Mouse (Mus musculus) bone marrow, adult 2 months (tissue): ENCODE measurements at regions not wholly inside any gene's neighbourhood (a gene's known extent, or its start where the extent isn't known, plus 50 kb on each side); places are given as distances from the start of the nearest gene placed in this dataset.

Source experiments
- CTCF ChIP-seq: fragments of 200-500 bp; IDR thresholded peaks from 2 replicates; pipeline ENCODE4 v1.5.1; 2011; ENCODE audit warnings: low read length, control low read depth; ENCODE audit not compliant: control insufficient read depth, insufficient read depth
- POLR2A ChIP-seq: fragments of 200-500 bp; IDR thresholded peaks from 2 replicates; pipeline ENCODE4 v1.6.1; 2011; ENCODE audit warnings: low read depth, mild to moderate bottlenecking, control low read depth, low read length, borderline replicate concordance; ENCODE audit not compliant: control insufficient read depth

GRCm38 (mm10) chr15:63532337-63533055, 312.5 kb downstream of the Gsdmc2 start:
- no peak for TF ChIP-seq CTCF
- TF ChIP-seq POLR2A, result no peak
